Mouse (Mus musculus) heart, embryonic 13.5 days (tissue): ENCODE data around the gene Kmo. TPM values are rescaled to one million over a fixed set of nuclear protein-coding genes. Genes with fewer than 3 reads are reported as not detected.

Source experiments
- ATAC-seq: fragments of 200-750 bp; cut with Nextera tagmentation; 2 replicates; pipeline ENCODE4 v1.8.0; 2017; ENCODE audit warnings: moderate TSS enrichment; ENCODE audit not compliant: insufficient number of reproducible peaks, low FRiP score, low TSS enrichment; ENCODE audit errors: extremely low read depth
- H3K27ac ChIP-seq: fragments of 300-500 bp; sonication (generic); replicated peaks from 2 replicates; pipeline ENCODE4 v1.5.1; 2015; ENCODE audit warnings: moderate library complexity, mild to moderate bottlenecking, inconsistent platforms
- H3K27me3 ChIP-seq: fragments of 300-500 bp; sonication (generic); replicated peaks from 2 replicates; pipeline ENCODE4 v1.6.1; 2015; ENCODE audit warnings: mild to moderate bottlenecking, inconsistent platforms
- H3K36me3 ChIP-seq: fragments of 300-500 bp; sonication (generic); 2 replicates; pipeline ENCODE4 v1.6.1; 2015; ENCODE audit warnings: mild to moderate bottlenecking, inconsistent platforms
- H3K4me1 ChIP-seq: fragments of 300-500 bp; sonication (generic); 2 replicates; pipeline ENCODE4 v1.6.1; 2015; ENCODE audit warnings: inconsistent platforms
- H3K4me2 ChIP-seq: fragments of 300-500 bp; sonication (generic); 2 replicates; pipeline ENCODE4 v1.6.1; 2015; ENCODE audit warnings: inconsistent platforms, mild to moderate bottlenecking, moderate library complexity
- H3K4me3 ChIP-seq: fragments of 300-500 bp; sonication (generic); 2 replicates; pipeline ENCODE4 v1.5.1; 2015; ENCODE audit warnings: moderate library complexity, mild to moderate bottlenecking, inconsistent platforms
- H3K9ac ChIP-seq: fragments of 300-500 bp; sonication (generic); 2 replicates; pipeline ENCODE4 v1.6.1; 2015; ENCODE audit warnings: inconsistent platforms, mild to moderate bottlenecking, moderate library complexity
- H3K9me3 ChIP-seq: fragments of 300-500 bp; sonication (generic); 2 replicates; pipeline ENCODE4 v1.6.1; 2016; ENCODE audit warnings: inconsistent platforms
- WGBS: fragments of 180-500 bp; shearing (Covaris S2); methylation state at CpG from one replicate; pipeline ENCODE4 v1.1.7; 2015; ENCODE audit warnings: mixed read lengths; 5-methylcytosine and 5-hydroxymethylcytosine counted together
- polyA plus RNA-seq: library from polyadenylated mRNA; unstranded; fragments of >200 nt; fragmentation: Nextera tagmentation; extraction: Ambion mirVana; gene quantifications from 2 replicates; pipeline ENCODE4 v1.2.1, GENCODE M21; 2015

The Kmo gene
- 0.07 and 0.17 TPM in 2 replicates for polyA plus RNA-seq

GRCm38 (mm10) chr1:175619814-175620431 lies at the start of gene Kmo:
Gene Kmo (plus strand): TSS chr1:175620381.
- Histone ChIP-seq H3K9me3 (no peaks in the 10 kb centered on the region), H3K27me3 (no peaks in the 10 kb centered on the region), H3K36me3 (peaks cover 51% of the 10 kb centered on the region), H3K27ac (no peak within 1 kb of the TSS), H3K4me3 (no peak within 1 kb of the TSS), H3K4me1 (peaks cover 25% of the 10 kb centered on the region), H3K9ac (no peak within 1 kb of the TSS), H3K4me2 (no peak within 1 kb of the TSS)
- 84% methylated on average over 13 of the region's 13 CpGs for WGBS
- ATAC-seq, result no peak

DNA sequence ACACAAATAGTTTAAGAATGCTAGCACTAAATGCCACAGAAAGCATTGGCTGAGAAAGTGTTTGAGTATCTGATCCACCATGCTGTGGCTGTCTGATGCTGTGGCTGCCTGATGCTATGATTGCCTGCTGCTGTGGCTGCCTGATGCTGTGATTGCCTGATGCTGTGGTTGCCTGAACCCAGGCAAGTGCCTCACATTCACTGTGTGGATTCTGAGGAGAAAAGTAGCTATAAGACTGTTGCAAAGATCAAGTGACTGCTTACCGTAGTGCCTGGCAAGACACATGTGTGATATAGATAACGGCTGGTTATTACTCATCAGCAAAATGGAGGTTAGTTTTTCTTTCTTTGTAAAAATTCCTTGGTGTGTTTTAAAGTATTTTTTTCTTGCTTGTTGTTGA lies 46.1 kb upstream of the Kmo start:
- no peak overlapping the region for H3K9ac ChIP-seq
- WGBS, result 70% methylated on average over 2 of the region's 2 CpGs
- H3K4me3 ChIP-seq, result no peak overlapping the region
- no peak overlapping the region for H3K27ac ChIP-seq
- no peak overlapping the region for H3K4me2 ChIP-seq
- H3K4me1 ChIP-seq, result no peaks in the 10 kb centered on the region
- ATAC-seq, result no peak
- no peaks in the 10 kb centered on the region for H3K9me3 ChIP-seq
- H3K36me3 ChIP-seq, result no peaks in the 10 kb centered on the region
- no peaks in the 10 kb centered on the region for H3K27me3 ChIP-seq

DNA sequence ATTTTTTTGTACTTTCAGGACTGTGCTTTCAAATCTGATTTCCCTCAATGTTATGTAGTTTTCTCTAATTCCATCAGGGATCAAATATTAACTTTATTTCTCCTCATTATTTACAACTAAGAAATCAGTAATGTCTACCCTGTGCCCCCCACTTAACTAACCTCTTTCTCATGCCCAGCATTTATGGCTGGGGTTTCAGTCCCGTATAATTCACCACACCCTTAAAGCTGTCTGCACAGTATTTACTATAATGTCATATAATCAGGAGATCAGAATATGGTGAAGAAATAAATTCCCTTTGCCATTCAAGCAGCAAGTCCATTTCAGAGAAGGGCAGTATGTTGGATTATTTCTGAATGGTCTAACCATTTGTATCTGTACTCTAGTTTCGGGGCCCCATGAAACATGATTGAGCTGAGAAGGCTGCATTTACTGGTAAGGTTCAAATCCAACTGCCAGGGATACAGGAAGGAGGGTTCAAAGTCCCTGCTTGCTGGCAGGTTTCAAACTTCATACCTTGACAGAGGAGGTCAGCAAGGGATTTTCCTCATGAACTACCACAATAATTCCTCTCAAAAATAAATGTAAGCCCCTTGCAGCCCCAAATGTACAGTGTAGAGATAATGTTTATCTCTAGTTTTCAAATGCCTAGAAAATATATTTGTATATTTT lies 41.6 kb upstream of the Kmo start:
- no peaks in the 10 kb centered on the region for H3K9me3 ChIP-seq
- no peaks in the 10 kb centered on the region for H3K27me3 ChIP-seq
- WGBS, result 68% methylated on average over 2 of the region's 2 CpGs
- no peaks in the 10 kb centered on the region for H3K4me1 ChIP-seq
- H3K36me3 ChIP-seq, result no peaks in the 10 kb centered on the region
- no peak overlapping the region for H3K4me2 ChIP-seq
- no peak for ATAC-seq
- H3K27ac ChIP-seq, result no peak overlapping the region
- H3K4me3 ChIP-seq, result no peak overlapping the region
- no peak overlapping the region for H3K9ac ChIP-seq

- no peak overlapping the region for H3K4me3 ChIP-seq
- WGBS, result 79% methylated on average over 9 of the region's 9 CpGs
- no peak for ATAC-seq
- H3K27me3 ChIP-seq, result no peaks in the 10 kb centered on the region
- H3K4me1 ChIP-seq, result no peaks in the 10 kb centered on the region
- no peaks in the 10 kb centered on the region for H3K36me3 ChIP-seq
- H3K27ac ChIP-seq, result no peak overlapping the region
- H3K9me3 ChIP-seq, result no peaks in the 10 kb centered on the region
- H3K9ac ChIP-seq, result no peak overlapping the region
- no peak overlapping the region for H3K4me2 ChIP-seq
Observed at GRCm38 (mm10) chr1:175579598-175580235, 40.5 kb upstream of the Kmo start.

GRCm38 (mm10) chr1:175580346-175580745 lies 39.8 kb upstream of the Kmo start:
- no peak overlapping the region for H3K4me2 ChIP-seq
- no peaks in the 10 kb centered on the region for H3K9me3 ChIP-seq
- no peaks in the 10 kb centered on the region for H3K27me3 ChIP-seq
- H3K27ac ChIP-seq, result no peak overlapping the region
- H3K9ac ChIP-seq, result no peak overlapping the region
- ATAC-seq, result no peak
- WGBS, result 82% methylated on average over 7 of the region's 7 CpGs
- no peaks in the 10 kb centered on the region for H3K4me1 ChIP-seq
- H3K4me3 ChIP-seq, result no peak overlapping the region
- no peaks in the 10 kb centered on the region for H3K36me3 ChIP-seq

- no peaks in the 10 kb centered on the region for H3K4me1 ChIP-seq
- ATAC-seq, result no peak
- no peak overlapping the region for H3K27ac ChIP-seq
- 81% methylated on average over 4 of the region's 4 CpGs for WGBS
- no peak overlapping the region for H3K4me3 ChIP-seq
- no peaks in the 10 kb centered on the region for H3K9me3 ChIP-seq
- H3K36me3 ChIP-seq, result no peaks in the 10 kb centered on the region
- no peak overlapping the region for H3K4me2 ChIP-seq
- H3K27me3 ChIP-seq, result no peaks in the 10 kb centered on the region
- H3K9ac ChIP-seq, result no peak overlapping the region
Observed at GRCm38 (mm10) chr1:175582799-175583198, 37.4 kb upstream of the Kmo start.

DNA sequence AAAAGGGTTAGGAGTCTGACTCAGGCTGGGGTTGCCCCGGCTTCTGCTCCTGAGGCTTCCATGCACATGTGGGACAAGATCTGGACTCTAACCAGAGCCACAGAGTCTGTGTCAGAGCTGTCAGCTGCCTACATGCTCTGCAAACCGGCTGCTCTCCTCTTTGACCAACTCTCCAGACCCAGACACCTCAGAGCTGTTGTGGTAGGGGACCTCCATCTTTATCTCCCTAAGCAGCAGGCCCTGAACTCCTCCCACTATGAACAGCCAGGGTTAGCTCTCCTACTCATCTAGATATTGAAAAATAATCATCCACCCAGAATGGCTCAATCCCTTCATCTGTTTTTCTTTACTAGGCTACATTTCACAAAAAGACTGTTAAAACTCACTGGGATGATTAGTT lies 34.9 kb upstream of the Kmo start:
- WGBS, result 52% methylated on average over 2 of the region's 2 CpGs

DNA sequence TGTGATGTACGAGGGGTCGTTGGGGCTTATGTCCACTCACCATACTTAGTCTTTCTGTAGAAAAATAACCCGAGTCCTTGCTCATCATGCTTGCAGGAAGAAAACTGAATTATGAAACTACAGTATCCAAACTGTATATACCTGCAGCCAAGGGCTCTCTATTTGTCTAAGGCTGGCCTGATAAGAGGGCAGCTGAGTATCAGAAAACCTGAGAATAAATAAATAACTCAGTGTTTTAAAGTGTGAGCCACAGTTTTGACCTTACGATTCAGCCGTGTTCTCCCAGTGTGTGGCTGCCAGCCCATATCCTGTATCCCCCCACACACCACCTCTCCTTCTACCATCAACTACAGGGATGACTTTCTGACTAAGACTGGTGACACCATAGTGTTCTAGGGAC lies 33.5 kb upstream of the Kmo start:
- no peak for ATAC-seq
- WGBS, result 68% methylated on average over 5 of the region's 5 CpGs
- H3K4me3 ChIP-seq, result no peak overlapping the region
- no peak overlapping the region for H3K4me2 ChIP-seq
- no peaks in the 10 kb centered on the region for H3K36me3 ChIP-seq
- H3K4me1 ChIP-seq, result no peaks in the 10 kb centered on the region
- no peak overlapping the region for H3K27ac ChIP-seq
- no peak overlapping the region for H3K9ac ChIP-seq
- H3K9me3 ChIP-seq, result no peaks in the 10 kb centered on the region
- H3K27me3 ChIP-seq, result no peaks in the 10 kb centered on the region

More for the DNA sequence above, 34.9 kb upstream of the Kmo start:
- no peak overlapping the region for H3K4me3 ChIP-seq
- H3K27me3 ChIP-seq, result no peaks in the 10 kb centered on the region
- H3K4me2 ChIP-seq, result no peak overlapping the region
- no peak overlapping the region for H3K27ac ChIP-seq
- H3K9me3 ChIP-seq, result no peaks in the 10 kb centered on the region
- ATAC-seq, result no peak
- no peak overlapping the region for H3K9ac ChIP-seq
- no peaks in the 10 kb centered on the region for H3K36me3 ChIP-seq
- no peaks in the 10 kb centered on the region for H3K4me1 ChIP-seq

DNA sequence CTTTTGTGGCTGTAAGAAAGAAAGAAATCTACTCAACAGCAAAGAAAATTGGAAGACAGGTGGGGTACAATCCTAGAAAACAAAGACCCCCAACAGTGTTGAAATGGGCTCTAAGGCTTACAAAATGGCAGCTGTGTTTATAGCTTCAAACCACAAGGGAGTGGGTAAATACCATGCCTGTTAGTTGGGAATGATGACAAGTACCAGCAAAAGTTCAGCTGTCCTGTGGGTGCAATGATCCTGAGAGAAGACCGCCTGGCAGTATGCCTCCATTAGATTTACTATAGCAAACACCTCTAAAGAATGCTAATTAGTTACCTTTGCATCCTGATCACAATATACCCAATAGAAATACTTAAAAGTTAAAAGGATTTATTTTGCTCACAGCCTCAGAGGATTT lies 27.3 kb upstream of the Kmo start:
- Histone ChIP-seq H3K4me3 (no peak overlapping the region), H3K27ac (no peak overlapping the region), H3K9me3 (no peaks in the 10 kb centered on the region), H3K4me1 (no peaks in the 10 kb centered on the region), H3K36me3 (no peaks in the 10 kb centered on the region), H3K9ac (no peak overlapping the region), H3K4me2 (no peak overlapping the region), H3K27me3 (no peaks in the 10 kb centered on the region)
- WGBS, result 86% methylated on average over 1 of the region's 1 CpGs
- no peak for ATAC-seq

DNA sequence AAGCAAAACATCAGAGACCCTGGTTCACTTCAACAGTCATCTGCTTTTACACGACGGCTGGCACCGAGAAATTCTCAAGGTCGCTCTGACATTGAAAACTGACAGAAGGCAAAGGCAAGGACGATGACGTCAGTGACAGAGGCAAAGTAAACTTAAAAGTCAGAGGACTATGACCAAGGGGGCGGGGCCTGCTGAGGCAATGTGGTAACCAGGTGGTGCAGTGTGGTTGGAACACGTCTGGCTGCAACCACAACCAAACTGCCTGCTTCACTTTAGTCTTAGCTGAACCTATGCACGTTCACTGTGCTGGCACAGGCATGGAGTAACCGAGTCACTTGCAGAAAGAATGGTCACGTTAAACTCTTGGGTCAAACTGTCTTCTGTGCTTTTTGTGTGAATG lies 17.9 kb upstream of the Kmo start:
- H3K4me1 ChIP-seq, result no peaks in the 10 kb centered on the region
- H3K27me3 ChIP-seq, result no peaks in the 10 kb centered on the region
- no peak overlapping the region for H3K9ac ChIP-seq
- H3K36me3 ChIP-seq, result peaks cover 75% of the 10 kb centered on the region
- WGBS, result 77% methylated on average over 11 of the region's 11 CpGs
- H3K4me2 ChIP-seq, result no peak overlapping the region
- no peak overlapping the region for H3K4me3 ChIP-seq
- H3K27ac ChIP-seq, result no peak overlapping the region
- ATAC-seq, result no peak
- no peaks in the 10 kb centered on the region for H3K9me3 ChIP-seq

GRCm38 (mm10) chr1:175603390-175603789 lies 16.8 kb upstream of the Kmo start:
- Histone ChIP-seq H3K4me1 (no peaks in the 10 kb centered on the region), H3K27me3 (no peaks in the 10 kb centered on the region), H3K4me3 (no peak overlapping the region), H3K9me3 (no peaks in the 10 kb centered on the region), H3K36me3 (peaks cover 86% of the 10 kb centered on the region), H3K9ac (no peak overlapping the region), H3K4me2 (no peak overlapping the region), H3K27ac (no peak overlapping the region)
- ATAC-seq, result no peak
- WGBS, result 73% methylated on average over 6 of the region's 6 CpGs

DNA sequence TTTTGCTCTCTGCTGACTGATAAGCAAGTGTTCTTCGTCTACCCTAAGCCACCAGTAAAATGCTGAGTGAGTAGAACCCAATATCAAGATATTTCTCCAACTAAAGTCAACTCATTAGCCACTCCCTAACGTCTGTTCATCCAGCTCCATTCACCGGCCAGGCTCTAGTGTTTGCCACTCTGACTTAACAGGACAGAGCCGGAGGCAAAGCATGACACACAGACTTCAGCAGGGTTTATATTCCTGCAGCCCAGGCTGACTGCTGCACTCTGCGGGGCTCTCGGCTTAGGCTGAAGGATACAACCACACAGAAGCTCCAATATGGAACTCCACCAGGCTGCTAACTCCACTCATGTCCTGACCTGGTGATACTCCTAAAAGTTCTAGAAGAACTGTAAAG lies 12.9 kb upstream of the Kmo start:
- WGBS, result 87% methylated on average over 6 of the region's 6 CpGs
- no peaks in the 10 kb centered on the region for H3K4me1 ChIP-seq

More for the DNA sequence above, 12.9 kb upstream of the Kmo start:
- no peak overlapping the region for H3K4me3 ChIP-seq
- no peak overlapping the region for H3K4me2 ChIP-seq
- H3K27ac ChIP-seq, result no peak overlapping the region
- H3K27me3 ChIP-seq, result no peaks in the 10 kb centered on the region
- peaks cover 96% of the 10 kb centered on the region for H3K36me3 ChIP-seq
- ATAC-seq, result no peak
- H3K9ac ChIP-seq, result no peak overlapping the region
- no peaks in the 10 kb centered on the region for H3K9me3 ChIP-seq
